Mouse (Mus musculus) lung, adult 2 months (tissue): ENCODE measurements at regions not wholly inside any gene's neighbourhood (a gene's known extent, or its start where the extent isn't known, plus 50 kb on each side); places are given as distances from the start of the nearest gene placed in this dataset.

ENCODE experiments used
- DNase-seq: peaks from one replicate; pipeline ENCODE4 v3.0.0; 2022
- H3K4me1 ChIP-seq: fragments of 200-500 bp; 2 replicates; pipeline ENCODE4 v1.6.1; 2011; ENCODE audit warnings: low read length; ENCODE audit not compliant: control insufficient read depth, insufficient read depth
- H3K4me3 ChIP-seq: fragments of 200-500 bp; replicated peaks from 2 replicates; pipeline ENCODE3; 2011; ENCODE audit warnings: low read depth, mild to moderate bottlenecking, control low read depth, low read length; ENCODE audit errors: extremely low read depth
- CTCF ChIP-seq: fragments of 200-500 bp; IDR thresholded peaks from 2 replicates; pipeline ENCODE4 v1.5.1; 2011; ENCODE audit warnings: mild to moderate bottlenecking, low read length, control low read depth; ENCODE audit not compliant: insufficient read depth
- POLR2A ChIP-seq: fragments of 200-500 bp; IDR thresholded peaks from 2 replicates; pipeline ENCODE4 v1.6.1; 2011; ENCODE audit warnings: low read depth, mild to moderate bottlenecking, control low read depth, low read length, borderline replicate concordance; ENCODE audit errors: extremely low read depth
- WGBS: fragments of 180-500 bp; shearing (Covaris S2); methylation state at CpG from one replicate; pipeline ENCODE4 v1.1.7; 2018; 5-methylcytosine and 5-hydroxymethylcytosine counted together

- 70% methylated on average over 8 of the region's 8 CpGs for WGBS
- Histone ChIP-seq H3K4me3 (no peak overlapping the region), H3K4me1 (no peaks in the 10 kb centered on the region)
- TF ChIP-seq POLR2A (no peak), CTCF (no peak)
- no peak for DNase-seq
Measured at GRCm38 (mm10) chr13:102636032-102636431, 57.3 kb upstream of the Cd180 start.

DNA sequence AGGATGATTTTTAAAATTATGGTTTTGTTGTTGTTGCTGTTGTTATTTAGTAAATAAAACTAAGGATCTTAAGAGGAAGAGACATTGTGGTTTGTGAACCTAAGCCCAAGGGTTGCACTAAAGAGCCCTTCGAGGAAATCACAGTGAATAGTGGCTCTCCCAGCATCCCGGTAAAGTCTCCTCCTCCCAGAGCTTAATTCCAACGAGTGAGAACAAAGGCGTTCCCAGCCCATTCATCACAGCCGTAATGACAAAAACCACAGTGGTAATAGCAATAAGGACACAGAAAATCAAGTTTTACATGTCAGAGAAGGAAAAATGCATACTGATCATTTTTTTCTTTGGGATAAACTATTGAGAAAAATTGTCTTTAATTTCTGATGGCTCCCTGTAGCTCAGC is 56.3 kb upstream of the Cd180 start:
- H3K4me3 ChIP-seq, result no peak overlapping the region
- WGBS, result 33% methylated on average over 5 of the region's 5 CpGs
- DNase-seq, result no peak
- no peak for TF ChIP-seq CTCF
- no peak for TF ChIP-seq POLR2A
- no peaks in the 10 kb centered on the region for H3K4me1 ChIP-seq

- 73% methylated on average over 9 of the region's 9 CpGs for WGBS
- DNase-seq, result no peak
- Histone ChIP-seq H3K4me1 (no peaks in the 10 kb centered on the region), H3K4me3 (no peak overlapping the region)
- TF ChIP-seq CTCF (no peak), POLR2A (no peak)
Measured at GRCm38 (mm10) chr13:102639651-102640050, 53.7 kb upstream of the Cd180 start.

GRCm38 (mm10) chr13:102640171-102640570 is 53.2 kb upstream of the Cd180 start:
- 45% methylated on average over 3 of the region's 3 CpGs for WGBS
- no peaks in the 10 kb centered on the region for H3K4me1 ChIP-seq
- H3K4me3 ChIP-seq, result no peak overlapping the region
- no peak for DNase-seq
- no peak for TF ChIP-seq POLR2A
- TF ChIP-seq CTCF, result no peak
